In genomic region chr17:65174114-65174513, GRCm38 (mm10) we compare ENCODE assay signal across 21 mouse cellular contexts.
DNase-seq lines count a peak whose midpoint lies in the region; ATAC-seq and TF ChIP-seq lines count a peak whose summit lies in the region.
"Had no signal": no experiment of that assay in that cellular context is flagged by ENCODE, and none has a peak within 500 bp of the region (broad histone marks: within the 10 kb centered on the region; RNA-seq: fewer than 3 reads in every experiment).

No protein-coding gene starts in this region.

- no peak for TF ChIP-seq CTCF in midbrain, postnatal 0 days (IDR thresholded peaks at IDR 0.05)

- H3K4me3 ChIP-seq in forebrain, embryonic 16.5 days (replicated peaks; ENCODE audit: low read length): no peak overlapping the region
- H3K4me3 ChIP-seq in forebrain, embryonic 14.5 days (ENCODE audit: low read depth, low read length): no peak overlapping the region
- no peak overlapping the region for H3K4me3 ChIP-seq in midbrain, embryonic 15.5 days
- H3K4me3 ChIP-seq in midbrain, postnatal 0 days (ENCODE audit: low read depth, low read length): no peak overlapping the region
- H3K4me3 ChIP-seq: forebrain, embryonic 10.5 days; forebrain, embryonic 13.5 days; heart, embryonic 13.5 days; hindbrain, embryonic 13.5 days had no signal

- H3K4me2 ChIP-seq in forebrain, embryonic 16.5 days (ENCODE audit: low read length): no peak overlapping the region
- no peak overlapping the region for H3K4me2 ChIP-seq in forebrain, embryonic 14.5 days (ENCODE audit: low read length)
- no peak overlapping the region for H3K4me2 ChIP-seq in midbrain, embryonic 15.5 days
- H3K4me2 ChIP-seq in midbrain, postnatal 0 days (ENCODE audit: low read depth, low read length, poor library complexity, severe bottlenecking): no peak overlapping the region
- H3K4me2 ChIP-seq: forebrain, embryonic 13.5 days; heart, embryonic 13.5 days; hindbrain, embryonic 13.5 days had no signal

- no peak for DNase-seq in forebrain, embryonic 14.5 days (ENCODE audit: low spot score)
- peak; percentile 28 for DNase-seq in left cerebral cortex, postnatal 4 days
- DNase-seq in left cerebral cortex, postnatal 36 days (ENCODE audit: low spot score in 2 of 2): no peak
- DNase-seq in midbrain, postnatal 0 days (ENCODE audit: low spot score): no peak
- no peak for DNase-seq in heart, postnatal 36 days
- DNase-seq: adrenal gland, adult 2 months; adrenal gland, postnatal 14 days; cerebellum, adult 2 months; cerebellum, adult 9-11 months; gastrocnemius, postnatal 25 days; heart, adult 18-20 months; heart, postnatal 14 days had no signal

- intact Hi-C loops in left cerebral cortex, postnatal 4 days (cut with DNase I): no loop called here
- intact Hi-C loops in left cerebral cortex, postnatal 36 days (cut with DNase I): loop anchor here (10.0 kb wide), 1 partner anchor 49 kb away; no protein-coding TSS in a partner anchor
- intact Hi-C loops in heart, postnatal 36 days (cut with DNase I): no loop called here

- H3K36me3 ChIP-seq in forebrain, embryonic 16.5 days (ENCODE audit: control insufficient read depth, insufficient read depth): no peaks in the 10 kb centered on the region
- H3K36me3 ChIP-seq in forebrain, embryonic 14.5 days (ENCODE audit: control insufficient read depth, insufficient read depth, low read length): no peaks in the 10 kb centered on the region
- no peaks in the 10 kb centered on the region for H3K36me3 ChIP-seq in midbrain, embryonic 15.5 days (replicated peaks)
- H3K36me3 ChIP-seq in midbrain, postnatal 0 days (ENCODE audit: insufficient read depth, low read length): no peaks in the 10 kb centered on the region
- H3K36me3 ChIP-seq: forebrain, embryonic 10.5 days; heart, embryonic 13.5 days; hindbrain, embryonic 13.5 days had no signal

- no peaks in the 10 kb centered on the region for H3K27me3 ChIP-seq in forebrain, embryonic 16.5 days (replicated peaks; ENCODE audit: control insufficient read depth, insufficient read depth, low read length)
- H3K27me3 ChIP-seq in forebrain, embryonic 14.5 days (replicated peaks; ENCODE audit: control insufficient read depth, insufficient read depth, low read length): no peaks in the 10 kb centered on the region
- no peaks in the 10 kb centered on the region for H3K27me3 ChIP-seq in midbrain, embryonic 15.5 days (replicated peaks)
- no peaks in the 10 kb centered on the region for H3K27me3 ChIP-seq in midbrain, postnatal 0 days (ENCODE audit: insufficient read depth, low read length)
- H3K27me3 ChIP-seq: forebrain, embryonic 13.5 days; heart, embryonic 13.5 days; hindbrain, embryonic 13.5 days had no signal

- H3K9ac ChIP-seq in forebrain, embryonic 16.5 days (replicated peaks; ENCODE audit: low read depth, low read length): no peak overlapping the region
- H3K9ac ChIP-seq in forebrain, embryonic 14.5 days (ENCODE audit: low read length): no peak overlapping the region
- H3K9ac ChIP-seq in midbrain, embryonic 15.5 days: no peak overlapping the region
- no peak overlapping the region for H3K9ac ChIP-seq in midbrain, postnatal 0 days (replicated peaks; ENCODE audit: low read length, poor library complexity, severe bottlenecking)
- H3K9ac ChIP-seq: forebrain, embryonic 13.5 days; heart, embryonic 13.5 days; hindbrain, embryonic 13.5 days had no signal

- 0 out of 2 replicates have a peak, but pooled peaks have one; percentile 6 for ATAC-seq in forebrain, embryonic 16.5 days
- ATAC-seq in forebrain, embryonic 14.5 days: no peak
- ATAC-seq in midbrain, embryonic 15.5 days (replicated peaks): peak; percentile 29; the same call in 1 of the 2 replicates
- no peak for ATAC-seq in midbrain, postnatal 0 days (ENCODE audit: low FRiP score)
- ATAC-seq: CD4-positive, CD25-positive, alpha-beta regulatory T cell, adult 4 months; inflammation-experienced regulatory T-cells, adult 6 months; intestine, embryonic 16.5 days had no signal

- peaks cover 9% of the 10 kb centered on the region; the same call in 1 of the 2 replicates for H3K4me1 ChIP-seq in forebrain, embryonic 16.5 days (replicated peaks; ENCODE audit: control insufficient read depth, insufficient read depth, low read length)
- no peaks in the 10 kb centered on the region for H3K4me1 ChIP-seq in forebrain, embryonic 14.5 days (ENCODE audit: control insufficient read depth, insufficient read depth, low read length)
- H3K4me1 ChIP-seq in midbrain, embryonic 15.5 days: peaks cover 4% of the 10 kb centered on the region
- H3K4me1 ChIP-seq in midbrain, postnatal 0 days (ENCODE audit: insufficient read depth, low read length): peaks cover 5% of the 10 kb centered on the region; the same call in 1 of the 2 replicates
- H3K4me1 ChIP-seq: forebrain, embryonic 10.5 days; heart, embryonic 13.5 days had no signal

- H3K27ac ChIP-seq in forebrain, embryonic 16.5 days (ENCODE audit: low read length): no peak overlapping the region
- H3K27ac ChIP-seq in forebrain, embryonic 14.5 days (ENCODE audit: low read depth, low read length): no peak overlapping the region
- H3K27ac ChIP-seq in midbrain, embryonic 15.5 days: 0 out of 2 replicates have a peak overlapping the region, but pooled peaks have one; percentile 53
- H3K27ac ChIP-seq in midbrain, postnatal 0 days (ENCODE audit: low read depth, low read length): no peak overlapping the region
- H3K27ac ChIP-seq: forebrain, embryonic 10.5 days; forebrain, embryonic 13.5 days; heart, embryonic 13.5 days; hindbrain, embryonic 13.5 days had no signal

- 49% methylated on average over 6 of the region's 6 CpGs for WGBS in forebrain, embryonic 16.5 days
- 46% methylated on average over 6 of the region's 6 CpGs for WGBS in forebrain, embryonic 14.5 days
- WGBS in midbrain, embryonic 15.5 days: 37% methylated on average over 6 of the region's 6 CpGs
- 47% methylated on average over 6 of the region's 6 CpGs for WGBS in midbrain, postnatal 0 days

- no peaks in the 10 kb centered on the region for H3K9me3 ChIP-seq in forebrain, embryonic 16.5 days (ENCODE audit: control insufficient read depth, low read length)
- H3K9me3 ChIP-seq in forebrain, embryonic 14.5 days (replicated peaks; ENCODE audit: control insufficient read depth, low read length): no peaks in the 10 kb centered on the region
- H3K9me3 ChIP-seq in midbrain, embryonic 15.5 days: no peaks in the 10 kb centered on the region
- no peaks in the 10 kb centered on the region for H3K9me3 ChIP-seq in midbrain, postnatal 0 days (ENCODE audit: low read length)
- H3K9me3 ChIP-seq: forebrain, embryonic 10.5 days; forebrain, embryonic 13.5 days; heart, embryonic 13.5 days; hindbrain, embryonic 13.5 days had no signal

Comparison
In these comparisons a context has a peak if more than half of its experiments do, and no peak if none do; other contexts are left out.
1. ATAC-seq: peak in forebrain, embryonic 16.5 days (single experiment) and midbrain, embryonic 15.5 days (single experiment); none in forebrain, embryonic 14.5 days (single experiment) and midbrain, postnatal 0 days (single experiment).